Mouse (Mus musculus) embryo, embryonic 9.5 days (tissue): ENCODE results near the gene Ctxn1.
"Not testable (repeated sequence)": the region's sequence is repeated elsewhere in the genome, so short reads cannot be mapped to it uniquely, and the experiment has no call there.

Source experiments
- DNase-seq: peaks from one replicate; pipeline ENCODE4 v3.0.0-alpha.2; 2017; ENCODE audit errors: extremely low spot score

Gene Ctxn1

DNA sequence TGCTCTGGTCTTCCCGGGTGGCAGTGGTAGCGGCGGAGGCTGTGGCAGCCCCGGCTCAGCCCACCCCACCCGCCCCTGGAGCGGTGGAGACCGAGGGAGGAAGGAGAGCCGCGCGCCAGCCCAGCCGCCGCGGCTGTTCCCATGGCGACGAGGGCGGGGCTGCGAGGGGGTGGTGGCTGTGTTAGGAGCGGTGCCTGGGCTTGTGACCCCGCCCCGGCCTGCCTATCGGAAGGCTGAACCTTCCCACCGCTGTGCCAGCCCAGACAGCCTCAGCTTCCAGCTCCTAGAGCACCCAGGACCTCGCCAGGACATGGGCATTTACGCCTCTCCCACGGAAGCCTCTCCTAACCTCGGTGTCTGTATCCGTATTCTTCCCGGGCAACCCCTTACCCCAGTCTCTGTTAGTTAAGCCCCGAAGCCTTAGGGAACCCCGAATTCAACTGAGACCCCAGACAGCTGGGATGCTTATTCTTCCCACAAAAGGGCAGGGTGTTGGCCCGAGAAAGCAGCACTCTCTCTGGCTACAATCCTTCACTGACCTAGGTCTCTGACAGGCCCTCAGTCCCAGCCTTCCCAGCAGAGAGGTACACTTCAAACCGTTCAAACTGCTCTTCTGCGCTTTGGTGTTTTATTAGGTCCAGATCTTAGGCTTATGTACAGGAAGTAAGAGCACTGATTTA lies at the start of gene Ctxn1:
TSS of gene Ctxn1 (minus strand) at position 150 of the 680 bp plus-strand sequence.
- peak; percentile 98 for DNase-seq

DNA sequence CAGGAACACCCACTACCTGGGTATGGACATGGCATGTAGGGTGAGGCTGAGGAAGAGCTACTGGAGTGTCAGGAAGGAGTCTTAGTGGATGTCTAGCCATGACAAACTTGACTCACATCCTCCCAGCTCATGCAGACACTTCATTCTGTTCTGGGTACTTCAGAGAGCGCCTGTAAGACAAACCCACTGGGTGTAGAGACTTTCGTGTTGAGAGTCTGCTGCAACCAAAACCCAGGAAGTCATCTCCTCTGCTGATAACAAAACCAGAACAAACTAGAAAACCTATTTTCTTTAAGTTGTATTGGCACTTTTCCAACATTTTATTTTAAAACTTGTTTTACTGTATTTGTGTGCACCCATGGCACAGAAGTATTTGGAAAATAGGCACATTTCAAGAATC lies 46.8 kb upstream of the Ctxn1 start:
- DNase-seq, result no peak

GRCm38 (mm10) chr8:4304124-4304547 lies 45.1 kb upstream of the Ctxn1 start:
- DNase-seq, result no peak

- DNase-seq, result no peak
Measured at GRCm38 (mm10) chr8:4297822-4298221, 38.7 kb upstream of the Ctxn1 start.

DNA sequence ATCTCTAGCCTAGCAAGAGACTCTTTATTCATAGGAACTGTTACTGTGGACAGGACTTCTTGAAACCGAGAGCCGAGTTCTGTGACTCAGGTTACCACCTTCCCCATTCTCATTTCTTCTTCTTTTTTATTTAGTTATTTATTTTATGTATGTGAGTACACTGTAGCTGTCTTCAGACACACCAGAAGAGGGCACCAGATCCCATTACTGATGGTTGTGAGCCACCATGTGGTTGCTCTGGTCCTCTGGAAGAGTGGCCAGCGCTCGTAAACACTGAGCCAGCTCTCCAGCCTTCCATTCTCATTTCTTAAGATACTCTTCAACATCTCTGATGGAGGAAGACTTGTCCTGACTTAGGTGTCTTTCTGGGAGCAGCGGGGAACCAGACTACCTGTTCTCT lies 33.7 kb upstream of the Ctxn1 start:
- DNase-seq, result no peak

DNA sequence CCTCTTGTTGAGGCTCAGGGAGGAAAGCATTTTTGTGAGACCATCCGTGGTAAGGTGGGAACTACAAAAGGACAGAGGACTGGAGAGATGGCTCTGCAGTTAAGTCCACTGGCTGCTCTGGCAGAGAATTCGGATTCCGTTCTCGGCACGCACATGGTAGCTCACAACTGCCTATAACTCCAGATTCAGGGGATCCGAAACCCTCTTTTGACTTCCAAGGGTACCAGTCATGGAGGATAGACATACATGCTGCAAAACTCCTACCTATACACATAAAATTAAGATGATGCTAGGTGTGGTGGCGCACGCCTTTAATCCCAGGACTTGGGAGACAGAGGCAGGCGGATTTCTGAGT lies 17.0 kb upstream of the Ctxn1 start:
- no peak for DNase-seq

- peak; percentile 94 for DNase-seq
Measured at GRCm38 (mm10) chr8:4275275-4276110, 16.4 kb upstream of the Ctxn1 start, which contains the start of gene Timm44. Gene Timm44, minus strand, starts transcription at chr8:4275913.

GRCm38 (mm10) chr8:4269609-4270008 lies 10.5 kb upstream of the Ctxn1 start:
- no peak for DNase-seq

DNA sequence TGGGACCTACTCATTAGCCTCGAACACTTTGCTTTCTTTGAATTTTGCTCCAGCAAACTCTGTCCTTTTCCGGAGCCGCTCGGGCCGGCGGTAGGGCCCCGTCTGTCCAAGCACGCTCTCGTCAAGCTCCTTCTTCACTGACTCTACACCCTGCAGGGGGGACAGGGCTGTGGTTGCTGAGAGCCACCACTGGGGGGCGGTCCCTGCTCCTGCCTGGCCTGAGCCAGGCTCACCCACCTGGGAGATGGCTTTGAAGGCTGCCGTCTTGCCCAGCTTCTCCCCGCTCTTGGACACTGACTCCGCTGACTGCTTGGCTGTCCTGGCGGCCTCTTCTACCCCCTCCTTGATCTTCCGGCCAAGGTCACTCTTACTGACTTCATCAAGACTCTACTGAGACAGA lies 8.6 kb upstream of the Ctxn1 start:
- no peak for DNase-seq

DNA sequence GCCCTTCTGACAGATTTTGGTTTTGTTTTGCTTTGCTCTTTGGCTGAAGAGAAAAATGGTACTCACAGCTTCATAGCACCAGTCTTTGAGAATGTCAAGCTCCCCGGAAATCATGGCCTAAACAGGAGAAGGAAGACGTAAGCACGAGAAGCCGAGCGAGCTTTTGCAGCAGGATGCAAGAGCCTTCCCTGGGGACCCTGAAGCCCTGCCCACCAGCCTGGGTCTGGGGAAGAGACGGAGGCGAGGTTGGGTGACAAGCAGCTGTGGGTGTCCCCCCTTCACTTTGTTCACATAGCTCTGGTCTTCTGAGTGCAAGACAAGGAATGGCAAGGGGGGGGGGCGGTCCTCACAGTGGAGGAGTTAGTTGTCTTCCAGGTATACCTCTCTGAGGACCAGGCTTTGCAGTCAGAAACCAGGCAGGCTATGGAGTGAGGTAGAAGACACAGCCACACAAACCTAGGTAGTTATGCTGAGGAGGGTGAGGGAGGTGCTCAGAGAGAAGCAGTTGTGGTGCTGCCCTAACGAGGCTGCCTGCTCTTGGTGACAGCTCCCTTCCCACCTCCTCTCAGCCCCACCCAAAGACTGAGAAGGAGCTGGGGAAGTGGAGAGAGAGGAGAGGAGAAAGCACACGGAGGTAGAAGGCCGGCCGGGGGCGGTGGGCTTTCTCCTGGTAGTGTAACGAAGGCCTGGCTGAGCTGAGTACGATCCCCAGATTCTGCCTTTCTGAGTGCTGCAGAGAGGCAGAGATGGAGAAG lies 6.3 kb upstream of the Ctxn1 start:
- DNase-seq, result no peak

DNA sequence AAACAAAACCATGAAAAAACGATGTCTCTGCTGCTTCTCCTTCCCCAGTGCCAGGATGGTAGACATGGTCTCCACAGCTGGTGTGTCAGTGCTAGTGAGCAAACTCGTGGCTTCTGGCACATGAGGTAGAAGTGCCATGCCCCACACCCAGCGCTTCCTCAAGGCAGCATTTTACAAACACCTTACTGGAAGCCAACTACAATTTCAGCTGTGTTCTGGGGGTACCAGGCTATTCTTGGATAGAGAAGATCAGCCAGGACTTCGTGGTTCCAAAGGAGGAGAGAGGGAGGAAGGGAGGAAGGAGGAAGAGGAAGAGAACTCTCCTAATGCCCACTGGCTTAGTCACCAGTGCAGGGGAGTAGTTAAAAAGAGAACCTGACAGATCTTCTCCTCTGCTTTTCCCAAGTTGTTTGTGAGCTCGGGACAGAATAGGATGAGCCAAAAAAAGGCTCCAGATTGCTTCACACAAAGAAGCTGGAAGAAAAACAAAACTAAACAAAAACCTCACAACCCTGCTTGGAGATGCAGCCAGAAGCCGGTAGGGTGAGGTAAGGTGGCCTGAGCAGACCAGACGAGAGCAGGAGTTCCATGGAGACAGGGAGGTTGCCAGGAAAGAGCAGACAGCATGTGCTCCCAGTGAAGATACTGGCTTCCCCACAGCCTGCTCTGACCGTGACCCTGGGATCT lies 4.2 kb upstream of the Ctxn1 start:
- DNase-seq, result no peak

DNA sequence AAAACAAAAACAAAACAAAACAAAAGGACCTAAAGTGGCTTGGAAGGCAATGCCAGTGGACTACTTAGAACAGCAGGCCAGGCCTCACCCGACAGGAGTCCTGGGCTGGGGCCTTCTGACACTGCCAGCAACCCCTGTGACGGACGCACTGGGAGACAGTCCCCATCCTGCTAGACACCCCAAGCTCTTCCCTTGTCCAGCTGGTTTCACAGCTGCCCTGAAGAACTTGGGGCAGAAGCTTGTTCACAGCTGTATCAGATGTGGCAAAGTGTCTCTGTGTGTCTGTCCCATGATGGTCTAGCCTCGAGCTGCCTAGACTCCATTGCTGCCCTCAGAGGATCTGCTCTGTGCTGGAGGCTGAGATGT lies 714 bp upstream of the Ctxn1 start:
- DNase-seq, result no peak

DNA sequence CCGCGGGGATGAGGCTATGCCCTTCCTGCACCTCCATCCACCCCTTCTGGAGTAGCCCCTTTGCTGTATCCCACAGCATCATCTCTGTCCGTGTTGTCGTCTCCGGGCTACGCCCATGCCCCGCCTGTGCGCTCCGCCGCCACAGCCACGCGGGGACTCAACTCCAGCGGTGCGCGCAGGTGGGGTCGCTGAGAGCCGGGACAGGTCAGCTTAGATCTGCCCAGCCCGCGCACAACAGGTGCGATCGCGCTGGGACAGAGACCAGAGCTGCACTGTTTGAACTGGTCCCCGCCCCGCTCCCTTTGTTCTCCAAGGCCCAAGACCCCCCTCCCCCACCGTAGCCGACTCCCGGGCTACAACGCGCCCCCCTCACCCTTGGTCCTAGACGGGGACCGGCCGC lies 396 bp downstream of the Ctxn1 start:
- DNase-seq, result no peak

DNA sequence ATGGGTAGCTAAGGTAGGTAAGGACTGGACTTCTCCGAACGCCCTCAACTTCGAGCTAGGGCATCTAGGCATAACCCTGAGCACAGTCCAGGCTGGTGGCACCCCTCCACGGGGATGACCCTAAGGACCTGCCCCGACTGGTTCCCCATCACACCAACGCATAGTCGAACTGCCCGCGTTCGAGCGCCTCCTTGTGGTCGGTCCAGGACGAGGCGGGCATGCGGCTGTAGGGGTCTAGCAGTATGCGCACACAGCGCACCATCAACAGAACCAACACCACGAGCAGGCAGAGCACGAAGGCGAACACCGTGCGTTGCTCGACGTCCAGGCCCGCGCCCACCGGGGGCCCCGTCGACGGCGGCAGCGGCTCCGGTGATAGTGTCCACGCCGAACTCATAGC lies 841 bp downstream of the Ctxn1 start:
- DNase-seq, result peak; percentile 89

DNA sequence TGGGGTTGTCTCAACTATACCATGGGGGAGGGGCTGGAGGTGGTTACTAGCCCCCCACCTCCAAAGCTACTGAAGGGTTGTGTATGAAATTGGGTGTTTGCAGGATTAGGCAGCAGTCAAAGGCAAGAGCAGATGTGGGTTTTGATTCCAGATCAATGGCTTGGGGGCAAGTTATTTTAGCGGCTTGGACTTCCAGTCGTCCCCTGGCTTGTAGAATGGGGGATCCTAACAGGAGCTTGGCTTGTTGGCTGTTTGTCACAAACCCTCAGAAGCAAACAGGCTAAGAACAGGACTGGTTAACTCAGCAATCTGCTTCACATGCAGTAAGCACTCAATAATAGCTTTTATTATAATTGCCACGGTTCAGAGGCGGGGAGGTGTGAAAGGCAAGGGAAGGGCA lies 1.7 kb downstream of the Ctxn1 start:
- DNase-seq, result no peak

DNA sequence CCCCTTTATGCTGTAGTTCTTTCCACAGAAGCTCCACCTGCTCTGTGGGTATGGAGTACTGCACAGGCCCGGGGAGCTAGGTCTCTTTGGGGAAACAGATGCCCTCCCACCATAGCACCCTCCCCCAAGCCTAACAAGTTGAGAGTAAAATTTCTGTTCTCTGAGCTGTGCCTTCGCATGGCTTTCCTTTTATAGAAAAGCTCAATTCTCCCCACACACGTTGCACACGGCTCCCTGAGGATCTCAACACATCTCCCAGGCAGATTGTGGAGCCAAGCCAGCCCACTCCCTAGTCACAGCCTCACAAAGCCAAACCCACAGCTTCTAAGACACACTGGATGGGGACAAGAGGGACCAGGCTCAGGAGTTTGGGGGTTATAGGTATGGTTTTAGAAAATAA lies 2.2 kb downstream of the Ctxn1 start:
- DNase-seq, result no peak

DNA sequence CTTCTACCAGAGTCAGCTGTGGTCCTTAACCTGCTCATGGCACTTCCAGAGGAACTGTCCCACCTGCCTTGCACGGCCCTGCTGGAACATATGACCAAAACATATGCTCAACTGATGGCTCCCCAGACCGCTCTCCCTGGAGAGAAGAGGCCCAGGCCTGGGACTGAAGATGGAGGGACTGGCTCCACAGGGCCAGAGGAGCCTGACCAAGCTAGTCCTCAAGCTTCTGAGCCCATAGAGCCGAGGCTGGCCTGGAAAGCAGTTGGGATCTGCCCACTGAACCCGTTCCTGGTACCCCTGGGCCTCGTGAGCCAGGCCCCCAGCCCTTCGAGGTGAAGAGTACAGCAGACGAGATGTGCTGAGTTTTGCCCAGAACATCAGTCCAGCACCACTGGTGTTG lies 3.6 kb downstream of the Ctxn1 start:
- not testable (repeated sequence) for DNase-seq

- no peak for DNase-seq
Measured at GRCm38 (mm10) chr8:4254001-4254400, 5.1 kb downstream of the Ctxn1 start.

DNA sequence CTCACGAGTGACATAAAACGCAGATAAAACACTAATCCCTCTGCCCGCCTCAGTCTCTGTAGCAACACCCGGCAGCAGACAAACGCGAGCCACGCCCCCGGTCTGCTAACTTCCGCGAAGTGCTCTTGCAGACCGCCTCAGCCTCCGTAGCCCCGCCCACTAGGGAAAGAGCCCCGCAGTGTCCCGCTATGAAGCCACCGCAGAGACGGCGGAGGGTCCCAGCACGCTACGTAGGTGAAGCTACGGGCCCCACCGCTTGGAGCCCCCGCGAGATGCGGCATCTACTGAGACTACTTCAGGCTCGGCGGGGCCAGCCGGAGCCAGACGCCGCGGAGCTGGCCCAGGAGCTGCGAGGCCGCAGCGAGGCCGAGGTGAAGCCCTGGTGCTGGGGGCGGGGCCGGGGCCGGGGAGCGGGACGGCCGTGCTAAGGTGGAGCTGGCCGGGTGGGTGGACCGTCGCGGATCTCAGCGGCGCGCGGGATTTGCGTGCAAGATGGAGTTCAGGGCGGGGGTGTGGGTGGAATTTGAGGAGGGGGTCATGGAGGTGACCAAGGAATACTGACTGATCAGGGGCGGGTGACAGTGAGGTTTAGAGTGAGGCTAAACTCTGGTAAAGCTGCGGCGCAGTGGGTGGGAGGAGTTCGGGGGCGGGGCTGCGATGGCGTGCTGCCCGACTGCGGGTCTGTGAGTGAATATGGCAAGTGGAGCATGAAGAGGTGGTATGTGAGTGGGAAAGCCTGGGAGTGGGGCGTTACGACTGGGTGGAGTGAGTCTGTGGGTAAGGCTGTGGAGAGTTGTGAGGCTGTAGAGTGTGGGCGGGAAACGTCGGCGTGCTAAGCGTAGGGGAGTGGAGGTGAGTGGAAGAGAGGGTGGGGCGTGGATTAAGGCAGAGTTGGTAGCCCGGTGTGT lies 5.9 kb downstream of the Ctxn1 start, which contains the start of gene Snapc2:
TSS of gene Snapc2 (plus strand) at position 147 of the 908 bp plus-strand sequence.
- peak; percentile 96 for DNase-seq

DNA sequence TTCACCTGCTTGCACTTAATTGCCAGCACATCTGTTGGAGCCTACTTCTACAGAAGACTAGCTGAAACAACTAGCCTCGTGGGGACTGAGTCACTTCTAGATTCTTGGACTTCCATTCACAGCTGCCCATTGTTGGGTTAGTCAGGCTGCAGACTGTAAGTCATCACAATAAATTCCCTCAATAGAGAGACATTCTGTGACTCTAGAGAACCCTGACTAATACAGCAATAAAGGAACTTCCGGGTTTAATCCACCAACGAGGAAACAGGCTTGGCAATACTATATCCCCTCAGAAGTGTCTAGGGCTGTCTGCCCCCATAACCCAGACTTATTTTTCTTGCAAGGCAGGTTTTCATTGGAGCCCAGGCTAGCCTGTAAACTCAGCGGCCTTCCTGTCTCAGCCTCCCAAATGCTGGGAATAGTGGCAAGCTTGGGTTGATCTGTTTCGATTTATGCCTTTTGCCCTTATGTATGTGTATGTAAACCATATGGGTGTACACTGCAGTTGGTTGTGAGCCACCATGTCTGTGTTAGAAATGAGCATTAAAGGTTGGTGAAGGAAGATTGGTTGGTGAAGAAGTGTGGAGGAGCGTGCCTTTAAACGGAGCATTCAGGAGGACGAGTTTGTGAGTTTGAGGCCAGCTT lies 6.8 kb downstream of the Ctxn1 start:
- DNase-seq, result no peak
